Mouse (Mus musculus) monocyte, adult 59 days (primary cell): Measurements from ENCODE around the gene Hnrnpa1. TPM values are rescaled to one million over a fixed set of nuclear protein-coding genes. Genes with fewer than 3 reads are reported as not detected.

Experiments
- total RNA-seq, 2 experiments: library from RNA; stranded (reverse); gene quantifications; one replicate each; pipeline ENCODE4 v1.2.4; 2023

The Hnrnpa1 gene
- 100 to 1,000 TPM; 297 to 355 TPM for total RNA-seq

GRCm38 (mm10) chr15:103240160-103241028 is at the start of gene Hnrnpa1:
Gene Hnrnpa1 (plus strand): TSS chr15:103240432.

DNA sequence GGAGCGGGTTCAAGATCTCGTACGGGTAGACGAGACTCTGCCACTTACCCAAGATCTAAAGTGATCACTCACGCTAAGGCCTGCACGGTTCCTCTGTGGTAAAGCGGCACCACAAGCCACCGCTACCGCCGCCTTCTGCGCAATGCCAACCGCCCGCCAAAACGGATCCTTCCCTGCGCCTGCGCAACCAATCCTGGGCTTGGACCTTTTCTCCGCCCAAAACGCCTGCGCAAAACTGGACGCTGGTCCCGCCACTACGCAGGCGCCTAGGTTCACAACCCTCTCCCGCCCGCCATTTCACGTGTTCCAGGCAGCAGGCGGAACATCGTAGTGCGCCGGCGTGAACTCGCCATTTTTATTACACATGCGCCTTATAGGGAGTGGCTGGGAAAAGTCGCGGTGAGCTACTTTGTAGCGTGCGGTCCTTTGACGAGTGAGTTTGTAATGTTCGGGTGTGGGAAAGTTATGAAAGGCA is 510 bp upstream of the Hnrnpa1 start, which contains the start of gene Cbx5:
Gene Cbx5, minus strand, starts transcription at position 132 of the 475 bp plus-strand sequence.

GRCm38 (mm10) chr15:103257790-103258728 is 17.8 kb downstream of the Hnrnpa1 start, which contains the start of gene Nfe2:
Gene Nfe2 (minus strand): TSS chr15:103258403.

DNA sequence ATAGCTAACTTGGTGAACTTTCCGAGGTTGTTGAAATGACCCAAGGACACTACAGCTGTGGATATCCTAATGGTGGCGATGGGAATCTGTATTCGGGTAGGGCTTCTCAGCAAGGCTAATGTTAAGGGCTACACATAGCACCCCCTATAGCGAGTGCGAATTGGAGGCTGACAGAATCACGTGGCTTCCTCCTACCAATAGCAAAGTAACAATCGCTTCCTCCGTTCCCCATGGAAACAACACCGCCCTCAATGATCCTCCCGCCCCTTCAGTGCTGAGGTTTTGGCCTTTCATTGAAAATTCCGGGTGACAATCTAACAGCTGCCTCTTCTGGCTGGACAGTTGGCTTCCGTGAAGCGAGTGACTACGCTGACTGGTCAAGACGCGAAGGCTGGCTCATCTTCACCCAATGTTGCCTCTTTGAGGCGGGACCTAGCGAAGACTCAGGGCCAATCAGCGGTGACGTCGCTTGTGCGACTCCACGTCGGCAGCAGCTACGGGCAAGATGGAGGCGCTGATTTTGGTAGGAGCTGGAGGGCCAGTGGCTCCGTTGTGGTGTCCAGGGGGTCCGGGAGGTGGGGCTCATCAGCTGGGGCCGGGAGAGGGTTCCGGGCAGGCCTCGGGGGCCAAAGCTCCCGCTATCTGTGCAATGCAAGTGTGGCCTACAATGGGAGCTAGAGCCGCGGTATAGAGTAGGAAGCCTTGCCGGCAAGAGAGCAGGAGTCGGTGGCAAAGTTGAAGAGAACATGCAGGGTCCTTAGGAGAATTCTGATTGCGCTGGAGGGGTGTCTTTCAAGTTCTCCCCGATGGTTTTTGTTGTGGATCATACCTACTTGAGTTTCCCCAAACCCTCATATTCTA is 32.4 kb downstream of the Hnrnpa1 start, which contains the start of gene Copz1:
Gene Copz1, plus strand, starts transcription at position 296 of the 861 bp plus-strand sequence.

Other genes starting within 250 kb of the Hnrnpa1 start
- gene Hoxc8, start 249.8 kb upstream of the Hnrnpa1 start, total RNA-seq = not detected
- gene Hoxc6, start 242.2 kb upstream of the Hnrnpa1 start, total RNA-seq = under 1 TPM in 1 of 2 experiments, not detected in 1; 0.33 TPM
- gene Hoxc4, start 221.5 kb upstream of the Hnrnpa1 start, total RNA-seq = under 1 TPM in 1 of 2 experiments, not detected in 1; 0.24 TPM
- gene Smug1, start 73.3 kb upstream of the Hnrnpa1 start, total RNA-seq = 1 to 10 TPM; 3.2 to 3.5 TPM
- gene Cbx5, start 616 bp upstream of the Hnrnpa1 start, total RNA-seq = 10 to 100 TPM in 1 of 2 experiments, 1 to 10 TPM in 1; 9.1 to 13.8 TPM
- 100 to 1,000 TPM; 104 to 107 TPM for gene Nfe2, start 18.0 kb downstream of the Hnrnpa1 start, total RNA-seq
- 100 to 1,000 TPM; 107 to 123 TPM for gene Copz1, start 32.3 kb downstream of the Hnrnpa1 start, total RNA-seq
- gene Gpr84, start 70.2 kb downstream of the Hnrnpa1 start, total RNA-seq = 1 to 10 TPM; 1.3 to 2.1 TPM
- gene Zfp385a, start 99.7 kb downstream of the Hnrnpa1 start, total RNA-seq = 100 to 1,000 TPM; 119 to 145 TPM
- gene Itga5, start 126.3 kb downstream of the Hnrnpa1 start, total RNA-seq = 10 to 100 TPM; 78.4 to 84.2 TPM
- under 1 TPM in 1 of 2 experiments, not detected in 1; 0.82 TPM for gene Gtsf1, start 190.0 kb downstream of the Hnrnpa1 start, total RNA-seq
- not detected for gene Gtsf2, start 208.0 kb downstream of the Hnrnpa1 start, total RNA-seq
- gene Nckap1l, start 213.4 kb downstream of the Hnrnpa1 start, total RNA-seq = 100 to 1,000 TPM; 366 to 377 TPM